Mouse (Mus musculus) ovary, adult 18-20 months (tissue): ENCODE data around the gene Tmem147.
"Not testable (repeated sequence)": the region's sequence is repeated elsewhere in the genome, so short reads cannot be mapped to it uniquely, and the experiment has no call there.

ENCODE experiments used
- DNase-seq: peaks from one replicate; pipeline ENCODE4 v3.0.0; 2022; ENCODE audit warnings: low spot score, mixed read lengths

The Tmem147 gene

GRCm38 (mm10) chr7:30729396-30730063 lies at the start of gene Tmem147:
Tmem147 (minus strand) TSS chr7:30729540.
- DNase-seq = peak; percentile 94

- DNase-seq = no peak
These were observed 48.6 kb upstream of the Tmem147 start for GRCm38 (mm10) chr7:30777911-30778310.

- no peak for DNase-seq
These were observed 47.8 kb upstream of the Tmem147 start for GRCm38 (mm10) chr7:30777081-30777579.

GRCm38 (mm10) chr7:30776104-30776503 lies 46.8 kb upstream of the Tmem147 start:
- no peak for DNase-seq

- no peak for DNase-seq
These were observed 39.9 kb upstream of the Tmem147 start for GRCm38 (mm10) chr7:30769236-30769635.

- no peak for DNase-seq
These were observed 37.1 kb upstream of the Tmem147 start for GRCm38 (mm10) chr7:30766408-30766807.

GRCm38 (mm10) chr7:30765173-30765572 lies 35.8 kb upstream of the Tmem147 start:
- no peak for DNase-seq

GRCm38 (mm10) chr7:30763456-30763855 lies 34.1 kb upstream of the Tmem147 start, which contains the start of gene Dmkn:
Dmkn (plus strand) TSS chr7:30763756.
- no peak for DNase-seq

- no peak for DNase-seq
These were observed 32.5 kb upstream of the Tmem147 start for GRCm38 (mm10) chr7:30761769-30762352.

- DNase-seq = no peak
These were observed 29.5 kb upstream of the Tmem147 start for GRCm38 (mm10) chr7:30758853-30759252.

GRCm38 (mm10) chr7:30757001-30757400 lies 27.7 kb upstream of the Tmem147 start:
- DNase-seq = no peak

GRCm38 (mm10) chr7:30751086-30751669 lies 21.8 kb upstream of the Tmem147 start, which contains the start of gene Sbsn:
Sbsn (plus strand) TSS chr7:30751471.
- no peak for DNase-seq

- no peak for DNase-seq
These were observed 20.7 kb upstream of the Tmem147 start for GRCm38 (mm10) chr7:30749824-30750606.

- DNase-seq = no peak
These were observed 18.3 kb upstream of the Tmem147 start for GRCm38 (mm10) chr7:30747525-30748204.

GRCm38 (mm10) chr7:30744022-30744598 lies 14.8 kb upstream of the Tmem147 start:
- DNase-seq = no peak

GRCm38 (mm10) chr7:30743617-30744016 lies 14.3 kb upstream of the Tmem147 start, which contains the start of gene Gapdhs:
Gapdhs (minus strand) TSS chr7:30743681.
- not testable (repeated sequence) for DNase-seq

GRCm38 (mm10) chr7:30742570-30742969 lies 13.2 kb upstream of the Tmem147 start:
- DNase-seq = not testable (repeated sequence)

GRCm38 (mm10) chr7:30736211-30736610 lies 6.9 kb upstream of the Tmem147 start:
- no peak for DNase-seq

GRCm38 (mm10) chr7:30730064-30730722 lies 853 bp upstream of the Tmem147 start:
- not testable (repeated sequence) for DNase-seq

- no peak for DNase-seq
These were observed 473 bp downstream of the Tmem147 start for GRCm38 (mm10) chr7:30728739-30729395.
